Mouse (Mus musculus) Patski (cell line): ENCODE measurements at regions not wholly inside any gene's neighbourhood (a gene's known extent, or its start where the extent isn't known, plus 50 kb on each side); places are given as distances from the start of the nearest gene placed in this dataset.

ENCODE experiments used
- ATAC-seq: fragments of 100-300 bp; one replicate; pipeline ENCODE4 v1.8.0; 2021
- CTCF ChIA-PET: fragments of 350-600 bp; sonication (Branson Sonifier 250); formaldehyde crosslinking; loops from one replicate; lab custom pipeline; 2022; ENCODE audit warnings: inconsistent platforms; lab: Charles Lee
- POLR2A ChIA-PET: fragments of 350-600 bp; sonication (Branson Sonifier 250); formaldehyde crosslinking; loops from one replicate; lab custom pipeline; 2022; ENCODE audit warnings: antibody characterized with exemption, inconsistent platforms; lab: Charles Lee
- DNase-seq: peaks from one replicate; pipeline ENCODE4 v3.0.0-alpha.2; 2011; ENCODE audit warnings: low read depth, low spot score
- H3K27me3 ChIP-seq: fragments of 371-371 bp; one replicate; pipeline ENCODE4 v1.5.1; 2021
- CTCF ChIP-seq: fragments of 100-300 bp; IDR thresholded peaks from one replicate; pipeline ENCODE4 v1.5.1; 2021
- in situ Hi-C: fragments of 300-500 bp; cut with MboI; formaldehyde crosslinking; loops from 3 replicates; pipeline ENCODE4 v1.11.1; 2018; ENCODE audit warnings: low pct_unique_long_range_greater_than_20kb, mixed read lengths

DNA sequence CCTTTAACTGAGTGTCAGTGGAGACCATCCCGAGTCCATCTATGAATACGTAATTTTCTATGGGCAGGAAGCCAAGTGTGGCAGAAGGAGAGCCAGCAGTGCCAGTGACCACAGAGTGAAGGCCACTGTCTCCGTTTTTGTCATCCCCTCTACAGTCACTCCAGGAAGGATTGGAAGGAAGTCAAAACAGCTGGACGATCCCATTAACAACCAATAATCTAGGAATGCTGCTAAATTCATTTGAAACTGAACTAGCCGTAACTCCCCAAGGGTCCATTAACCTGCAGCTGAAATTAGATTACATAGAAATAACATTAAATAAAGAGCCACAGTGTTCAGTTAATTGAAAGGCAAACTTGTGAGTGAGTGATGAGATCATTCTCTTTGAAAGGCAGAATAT is 2220.5 kb upstream of the Lrrc6 start:
- TF ChIP-seq CTCF: no peak
- no peak for DNase-seq
- in situ Hi-C loops: no loop called here
- no peaks in the 10 kb centered on the region for H3K27me3 ChIP-seq
- ChIA-PET CTCF (interaction anchor here (1.2 kb wide), 1 partner anchor 17 kb away, joined by 5 read pairs; no protein-coding TSS in a partner anchor), POLR2A (no interaction called here)
- ATAC-seq: no peak

DNA sequence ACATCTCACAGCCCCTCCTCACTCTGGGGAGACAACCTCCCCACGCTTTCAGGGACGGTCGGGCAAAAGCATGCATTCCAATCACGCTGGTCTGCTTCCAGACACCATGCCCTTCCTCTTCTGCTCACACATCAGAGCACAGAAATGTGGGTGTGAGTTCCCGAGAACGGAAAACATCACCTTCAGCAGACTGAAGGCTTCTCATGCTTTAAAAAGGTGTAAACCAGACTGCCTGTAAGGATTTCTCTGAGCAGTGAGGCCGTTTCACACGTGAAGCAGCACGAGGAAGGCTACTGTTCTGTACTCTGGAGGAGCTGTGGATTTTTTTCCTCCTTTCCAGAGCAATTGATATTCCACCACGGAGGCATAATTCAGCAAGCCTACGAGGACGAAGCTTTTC is 2218.8 kb upstream of the Lrrc6 start:
- no peaks in the 10 kb centered on the region for H3K27me3 ChIP-seq
- TF ChIP-seq CTCF: no peak
- DNase-seq: no peak
- in situ Hi-C loops: no loop called here
- ChIA-PET CTCF (interaction anchor here (1.0 kb wide), 1 partner anchor 17 kb away, joined by 3 read pairs; no protein-coding TSS in a partner anchor), POLR2A (no interaction called here)
- no peak for ATAC-seq

DNA sequence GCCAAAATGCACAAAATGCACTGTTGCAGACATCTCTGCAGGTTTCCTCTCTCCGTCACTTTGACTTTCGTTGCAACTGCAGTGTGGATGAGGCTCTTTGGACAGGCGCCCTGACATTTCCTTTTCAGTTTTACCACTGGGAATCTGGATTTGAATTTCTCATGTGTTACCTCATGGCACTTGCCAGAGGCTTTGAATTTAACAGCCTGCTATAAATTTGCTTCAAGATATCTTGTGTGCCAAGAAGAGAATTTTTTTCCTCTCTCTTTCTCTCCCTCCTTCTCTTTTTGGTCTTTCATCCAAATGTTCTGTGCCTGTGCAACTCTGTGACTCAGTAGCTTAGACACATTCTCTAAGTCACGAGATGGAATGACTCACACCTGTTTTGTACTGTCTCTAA is 2213.6 kb upstream of the Lrrc6 start:
- in situ Hi-C loops: no loop called here
- TF ChIP-seq CTCF: no peak
- no peaks in the 10 kb centered on the region for H3K27me3 ChIP-seq
- peak; percentile 15 for ATAC-seq
- peak; percentile 20 for DNase-seq
- ChIA-PET POLR2A (no interaction called here), CTCF (no interaction called here)

- H3K27me3 ChIP-seq: no peaks in the 10 kb centered on the region
- ChIA-PET POLR2A (no interaction called here), CTCF (interaction anchor here (1.1 kb wide), 1 partner anchor 15 kb away, joined by 3 read pairs; no protein-coding TSS in a partner anchor)
- in situ Hi-C loops: no loop called here
- no peak for DNase-seq
- no peak for ATAC-seq
- TF ChIP-seq CTCF: no peak
Measured at GRCm38 (mm10) chr15:68707306-68707705, 2206.6 kb upstream of the Lrrc6 start.

- POLR2A ChIA-PET: no interaction called here
- no peaks in the 10 kb centered on the region for H3K27me3 ChIP-seq
- DNase-seq: no peak
- CTCF ChIA-PET: no interaction called here
- no peak for TF ChIP-seq CTCF
- in situ Hi-C loops: no loop called here
- no peak for ATAC-seq
Measured at GRCm38 (mm10) chr15:68695041-68695650, 2194.4 kb upstream of the Lrrc6 start.

- CTCF ChIA-PET: interaction anchor here (1.2 kb wide), 1 partner anchor 14 kb away, joined by 3 read pairs; no protein-coding TSS in a partner anchor
- POLR2A ChIA-PET: no interaction called here
- H3K27me3 ChIP-seq: no peaks in the 10 kb centered on the region
- TF ChIP-seq CTCF: no peak
- ATAC-seq: no peak
- in situ Hi-C loops: no loop called here
- DNase-seq: no peak
Measured at GRCm38 (mm10) chr15:68667462-68667861, 2166.8 kb upstream of the Lrrc6 start.

- in situ Hi-C loops: no loop called here
- H3K27me3 ChIP-seq: no peaks in the 10 kb centered on the region
- TF ChIP-seq CTCF: no peak
- ATAC-seq (no peak), DNase-seq (no peak)
- CTCF ChIA-PET: no interaction called here
- POLR2A ChIA-PET: interaction anchor here (0.5 kb wide), 1 partner anchor 450 kb away, joined by 3 read pairs; no protein-coding TSS in a partner anchor
Measured at GRCm38 (mm10) chr15:68665331-68665730, 2164.6 kb upstream of the Lrrc6 start.

- ATAC-seq (no peak), DNase-seq (no peak)
- in situ Hi-C loops: no loop called here
- no peaks in the 10 kb centered on the region for H3K27me3 ChIP-seq
- POLR2A ChIA-PET: no interaction called here
- CTCF ChIA-PET: no interaction called here
- no peak for TF ChIP-seq CTCF
Measured at GRCm38 (mm10) chr15:68656722-68657121, 2156.0 kb upstream of the Lrrc6 start.

DNA sequence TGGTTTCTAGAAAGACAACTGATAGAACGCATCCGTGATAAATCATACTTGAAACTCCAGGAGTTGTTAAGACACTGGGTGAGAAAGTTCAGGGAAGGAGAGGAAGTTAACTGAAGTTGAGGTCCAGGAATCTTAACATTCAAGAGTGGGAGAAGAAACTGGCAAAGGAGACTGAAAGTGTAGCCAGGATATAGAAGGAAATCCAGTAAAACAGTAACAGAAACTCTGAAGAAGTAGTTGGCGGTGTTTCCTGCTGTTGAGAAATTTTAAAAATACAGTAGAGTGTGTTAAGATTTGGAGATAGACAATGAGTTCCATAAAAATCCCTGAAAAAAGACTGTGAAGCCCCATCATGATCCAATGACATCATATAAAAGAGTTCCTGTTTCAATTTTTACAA is 2154.3 kb upstream of the Lrrc6 start:
- POLR2A ChIA-PET: no interaction called here
- no peaks in the 10 kb centered on the region for H3K27me3 ChIP-seq
- DNase-seq: no peak
- in situ Hi-C loops: no loop called here
- CTCF ChIA-PET: interaction anchor here (1.4 kb wide), 1 partner anchor 51 kb away, joined by 3 read pairs; no protein-coding TSS in a partner anchor
- TF ChIP-seq CTCF: no peak
- no peak for ATAC-seq

- ChIA-PET CTCF (no interaction called here), POLR2A (no interaction called here)
- ATAC-seq (no peak), DNase-seq (no peak)
- no peak for TF ChIP-seq CTCF
- in situ Hi-C loops: no loop called here
- no peaks in the 10 kb centered on the region for H3K27me3 ChIP-seq
Measured at GRCm38 (mm10) chr15:68650609-68651008, 2149.9 kb upstream of the Lrrc6 start.

GRCm38 (mm10) chr15:68650033-68650432 is 2149.3 kb upstream of the Lrrc6 start:
- ChIA-PET POLR2A (no interaction called here), CTCF (no interaction called here)
- ATAC-seq: no peak
- in situ Hi-C loops: no loop called here
- TF ChIP-seq CTCF: no peak
- no peaks in the 10 kb centered on the region for H3K27me3 ChIP-seq
- no peak for DNase-seq

GRCm38 (mm10) chr15:68646865-68647264 is 2146.2 kb upstream of the Lrrc6 start:
- ChIA-PET POLR2A (no interaction called here), CTCF (no interaction called here)
- TF ChIP-seq CTCF: no peak
- no peak for DNase-seq
- in situ Hi-C loops: no loop called here
- ATAC-seq: no peak
- no peaks in the 10 kb centered on the region for H3K27me3 ChIP-seq
